Mouse (Mus musculus): ENCODE measurements around the gene Gm36864. TPM values are rescaled to one million over a fixed set of nuclear protein-coding genes. Genes with fewer than 3 reads are reported as not detected.

Gene Gm36864
- polyA plus RNA-seq, 1 experiment from 2014 or later, result not detected

DNA sequence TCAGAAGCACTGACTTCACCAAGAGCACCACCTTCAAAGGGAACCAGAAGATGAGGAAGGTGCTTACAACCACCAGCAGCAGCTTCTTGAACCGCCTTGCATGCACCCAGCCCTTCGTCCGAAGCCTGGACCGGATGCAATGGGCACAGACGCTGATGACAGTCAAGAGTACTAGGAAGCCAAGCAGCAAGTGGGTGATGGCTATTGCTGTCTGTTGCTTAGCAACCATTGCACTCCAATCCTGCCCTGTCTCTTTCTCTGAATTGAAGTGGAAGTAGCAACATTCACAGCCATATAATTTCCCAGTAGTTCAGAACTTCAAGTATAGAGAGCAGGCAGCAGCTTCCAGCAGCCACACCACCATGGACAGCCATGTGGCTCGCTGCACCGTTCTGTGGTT lies 45.6 kb downstream of the Gm36864 start:
- Histone ChIP-seq H3K36me3 (no peaks in the 10 kb centered on the region), H3K4me2 (replicated peaks) (no peak overlapping the region), H3K9me3 (no peaks in the 10 kb centered on the region), H3K27ac (replicated peaks) (no peak overlapping the region), H3K4me3 (no peak overlapping the region), H3K27me3 (no peaks in the 10 kb centered on the region), H3K9ac (replicated peaks) (no peak overlapping the region), H3K4me1 (no peaks in the 10 kb centered on the region)
- ATAC-seq (replicated peaks), result peak; percentile 19; the same call in 1 of the 2 replicates
- 77% methylated on average over 7 of the region's 7 CpGs for WGBS

DNA sequence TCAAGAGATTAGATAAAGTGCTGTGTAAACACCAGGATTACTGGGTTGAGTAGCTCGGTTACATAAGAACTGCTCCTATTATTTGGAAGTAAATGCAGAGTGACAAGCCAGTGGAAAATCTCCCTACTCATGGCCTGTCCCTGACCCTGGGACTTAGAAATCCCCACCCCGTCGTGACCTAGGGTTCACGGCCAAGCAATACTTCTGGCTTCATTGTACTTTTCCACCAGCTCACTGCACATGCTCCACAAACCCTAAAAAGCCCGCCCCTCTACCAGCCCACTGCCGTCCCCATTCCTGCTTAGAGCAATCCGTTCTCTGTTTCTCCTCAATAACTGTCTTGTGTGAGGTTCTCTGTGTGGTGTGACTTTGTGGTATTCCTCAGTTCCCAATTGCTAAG lies 51.8 kb downstream of the Gm36864 start:
- Histone ChIP-seq H3K9me3 (no peaks in the 10 kb centered on the region), H3K4me1 (no peaks in the 10 kb centered on the region), H3K9ac (replicated peaks) (no peak overlapping the region), H3K36me3 (no peaks in the 10 kb centered on the region), H3K4me2 (replicated peaks) (no peak overlapping the region), H3K4me3 (no peak overlapping the region), H3K27me3 (no peaks in the 10 kb centered on the region), H3K27ac (replicated peaks) (no peak overlapping the region)
- no peak for ATAC-seq (replicated peaks)
- 65% methylated on average over 7 of the region's 7 CpGs for WGBS

DNA sequence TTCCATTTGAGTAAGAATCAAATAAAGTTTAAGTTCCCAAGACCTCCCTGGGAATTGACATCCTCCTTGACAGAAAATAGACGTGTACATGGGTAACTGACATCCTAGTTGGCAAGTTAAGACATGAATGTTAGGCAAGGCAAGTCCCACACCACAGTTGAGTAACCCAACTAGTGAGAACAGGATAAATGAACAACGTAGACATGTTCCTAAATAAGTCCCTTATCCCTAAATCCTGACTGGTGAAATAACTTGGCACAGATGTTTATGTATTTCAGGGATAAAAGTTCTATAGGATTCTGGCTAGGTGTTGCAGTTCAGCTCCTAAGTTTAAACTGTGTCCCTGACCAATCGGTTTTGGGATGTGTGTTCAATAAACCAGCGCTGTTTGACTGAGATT lies 55.0 kb downstream of the Gm36864 start:
- no peak for ATAC-seq (replicated peaks)
- no peak overlapping the region for H3K4me3 ChIP-seq
- H3K36me3 ChIP-seq, result no peaks in the 10 kb centered on the region
- WGBS, result 80% methylated on average over 4 of the region's 4 CpGs
- H3K4me1 ChIP-seq, result no peaks in the 10 kb centered on the region
- H3K9me3 ChIP-seq, result no peaks in the 10 kb centered on the region
- no peak overlapping the region for H3K9ac ChIP-seq (replicated peaks)
- H3K27me3 ChIP-seq, result no peaks in the 10 kb centered on the region
- no peak overlapping the region for H3K27ac ChIP-seq (replicated peaks)
- no peak overlapping the region for H3K4me2 ChIP-seq (replicated peaks)

DNA sequence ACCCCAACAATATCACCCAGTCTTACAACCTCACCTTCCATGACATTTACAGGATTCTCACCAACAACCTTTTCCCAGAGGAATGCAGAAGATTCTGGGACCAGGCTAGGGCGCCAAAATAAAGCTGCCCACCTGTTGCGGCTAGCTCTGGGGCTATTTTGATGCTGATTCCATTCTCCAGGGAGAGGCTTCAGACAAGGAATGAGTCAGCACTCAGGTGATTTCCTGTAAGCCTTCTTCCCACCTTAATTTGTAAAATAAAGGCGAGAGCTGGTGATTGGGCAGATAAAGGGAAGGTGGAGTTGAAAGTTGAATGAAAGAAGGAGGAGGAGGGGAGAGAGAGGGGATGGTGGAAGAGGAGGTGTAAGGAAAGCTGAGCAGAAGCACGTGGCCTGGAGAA lies 55.4 kb downstream of the Gm36864 start:
- Histone ChIP-seq H3K4me3 (no peak overlapping the region), H3K9ac (replicated peaks) (no peak overlapping the region), H3K9me3 (no peaks in the 10 kb centered on the region), H3K27me3 (no peaks in the 10 kb centered on the region), H3K4me1 (no peaks in the 10 kb centered on the region), H3K27ac (replicated peaks) (no peak overlapping the region), H3K36me3 (no peaks in the 10 kb centered on the region), H3K4me2 (replicated peaks) (no peak overlapping the region)
- 60% methylated on average over 4 of the region's 4 CpGs for whole genome bisulfite sequencing
- ATAC-seq (replicated peaks), result no peak

Other genes starting within 250 kb of the Gm36864 start
- not detected in 2 replicates for gene Klk1b11, start 240.3 kb upstream of the Gm36864 start, polyA plus RNA-seq (2015; fragmentation: Nextera tagmentation; extraction: Ambion mirVana)
- gene Klk1b26, start 224.0 kb upstream of the Gm36864 start, polyA plus RNA-seq (2015; fragmentation: Nextera tagmentation; extraction: Ambion mirVana), result not detected in 2 replicates
- not detected in 2 replicates for gene Klk1b27, start 183.9 kb upstream of the Gm36864 start, polyA plus RNA-seq (2015; fragmentation: Nextera tagmentation; extraction: Ambion mirVana)
- gene Klk1b21, start 133.8 kb upstream of the Gm36864 start, polyA plus RNA-seq (2015; fragmentation: Nextera tagmentation; extraction: Ambion mirVana), result not detected in 2 replicates
- not detected in 2 replicates for gene Klk1b22, start 123.5 kb upstream of the Gm36864 start, polyA plus RNA-seq (2015; fragmentation: Nextera tagmentation; extraction: Ambion mirVana)
- not detected in 2 replicates for gene Klk1b16, start 99.4 kb upstream of the Gm36864 start, polyA plus RNA-seq (2015; fragmentation: Nextera tagmentation; extraction: Ambion mirVana)
- not detected in 2 replicates for gene Klk1b24, start 47.9 kb upstream of the Gm36864 start, polyA plus RNA-seq (2015; fragmentation: Nextera tagmentation; extraction: Ambion mirVana)
- not detected in 2 replicates for gene Klk1b3, start 38.0 kb upstream of the Gm36864 start, polyA plus RNA-seq (2015; fragmentation: Nextera tagmentation; extraction: Ambion mirVana)
- gene Klk1b4, start 28.7 kb upstream of the Gm36864 start, polyA plus RNA-seq (2015; fragmentation: Nextera tagmentation; extraction: Ambion mirVana), result not detected in 2 replicates
- gene Klk1b5, start 20.2 kb upstream of the Gm36864 start, polyA plus RNA-seq (2015; fragmentation: Nextera tagmentation; extraction: Ambion mirVana), result not detected in 2 replicates
- not detected in 2 replicates for gene Klk1, start 10.8 kb upstream of the Gm36864 start, polyA plus RNA-seq (2015; fragmentation: Nextera tagmentation; extraction: Ambion mirVana)
- 0.72 and 1.2 TPM in 2 replicates for gene 1700028J19Rik, start 10.5 kb downstream of the Gm36864 start, polyA plus RNA-seq (2015; fragmentation: Nextera tagmentation; extraction: Ambion mirVana)
- gene 2410002F23Rik, start 10.5 kb downstream of the Gm36864 start, polyA plus RNA-seq (2015; fragmentation: Nextera tagmentation; extraction: Ambion mirVana), result 219 and 222 TPM in 2 replicates
- gene Acp4, start 21.2 kb downstream of the Gm36864 start, polyA plus RNA-seq (2015; fragmentation: Nextera tagmentation; extraction: Ambion mirVana), result not detected in 2 replicates
- not detected in 2 replicates for gene Gm15517, start 25.3 kb downstream of the Gm36864 start, polyA plus RNA-seq (2015; fragmentation: Nextera tagmentation; extraction: Ambion mirVana)
- gene Clec11a, start 70.7 kb downstream of the Gm36864 start, polyA plus RNA-seq (2015; fragmentation: Nextera tagmentation; extraction: Ambion mirVana), result 3.7 TPM in 2 replicates
- gene Shank1, start 74.1 kb downstream of the Gm36864 start, polyA plus RNA-seq (2015; fragmentation: Nextera tagmentation; extraction: Ambion mirVana), result 22.0 and 24.2 TPM in 2 replicates
- 24.5 and 26.7 TPM in 2 replicates for gene Syt3, start 147.9 kb downstream of the Gm36864 start, polyA plus RNA-seq (2015; fragmentation: Nextera tagmentation; extraction: Ambion mirVana)
- 1.1 and 1.4 TPM in 2 replicates for gene 1700008O03Rik, start 149.6 kb downstream of the Gm36864 start, polyA plus RNA-seq (2015; fragmentation: Nextera tagmentation; extraction: Ambion mirVana)
- 15.6 and 15.7 TPM in 2 replicates for gene Lrrc4b, start 192.8 kb downstream of the Gm36864 start, polyA plus RNA-seq (2015; fragmentation: Nextera tagmentation; extraction: Ambion mirVana)
- 4.3 and 5.8 TPM in 2 replicates for gene Aspdh, start 229.2 kb downstream of the Gm36864 start, polyA plus RNA-seq (2015; fragmentation: Nextera tagmentation; extraction: Ambion mirVana)
- gene Josd2, start 231.8 kb downstream of the Gm36864 start, polyA plus RNA-seq (2015; fragmentation: Nextera tagmentation; extraction: Ambion mirVana), result 52.5 and 56.6 TPM in 2 replicates